Mouse (Mus musculus) heart, adult 2 months (tissue): ENCODE measurements around the gene Apol7e.

Source experiments
- CTCF ChIP-seq: fragments of 200-600 bp; IDR thresholded peaks from 2 replicates; pipeline ENCODE4 v1.8.1; 2022; ENCODE audit warnings: antibody characterized with exemption, mild to moderate bottlenecking, moderate library complexity
- EP300 ChIP-seq: fragments of 200-500 bp; IDR thresholded peaks from 2 replicates; pipeline ENCODE4 v1.6.1; 2011; ENCODE audit warnings: low read depth, low read length, control low read depth; ENCODE audit not compliant: insufficient read depth
- POLR2A ChIP-seq: fragments of 200-500 bp; IDR thresholded peaks from 2 replicates; pipeline ENCODE4 v1.6.1; 2011; ENCODE audit warnings: mild to moderate bottlenecking, low read depth, low read length, control low read depth; ENCODE audit not compliant: insufficient read depth

- TF ChIP-seq CTCF (no peak), POLR2A (no peak), EP300 (no peak)
Observed at GRCm38 (mm10) chr15:77755132-77755531, 56.5 kb downstream of the Apol7e start.
